Mouse (Mus musculus) adrenal gland, postnatal 36 days (tissue): ENCODE measurements around the gene Mmp25. TPM values are rescaled to one million over a fixed set of nuclear protein-coding genes. Genes with fewer than 3 reads are reported as not detected.
"Not testable (repeated sequence)": the region's sequence is repeated elsewhere in the genome, so short reads cannot be mapped to it uniquely, and the experiment has no call there.

Experiments
- DNase-seq, 2 experiments: peaks; one replicate each; pipeline ENCODE4 v3.0.0; 2021; ENCODE audit warnings: mixed read lengths in 1 of 2
- total RNA-seq, 2 experiments: library from RNA; stranded (reverse); gene quantifications; 2 replicates each; pipeline ENCODE4 v1.2.3; 2021

Mmp25 gene
- total RNA-seq, 2 experiments from 2014 or later, result 0.20 TPM

DNA sequence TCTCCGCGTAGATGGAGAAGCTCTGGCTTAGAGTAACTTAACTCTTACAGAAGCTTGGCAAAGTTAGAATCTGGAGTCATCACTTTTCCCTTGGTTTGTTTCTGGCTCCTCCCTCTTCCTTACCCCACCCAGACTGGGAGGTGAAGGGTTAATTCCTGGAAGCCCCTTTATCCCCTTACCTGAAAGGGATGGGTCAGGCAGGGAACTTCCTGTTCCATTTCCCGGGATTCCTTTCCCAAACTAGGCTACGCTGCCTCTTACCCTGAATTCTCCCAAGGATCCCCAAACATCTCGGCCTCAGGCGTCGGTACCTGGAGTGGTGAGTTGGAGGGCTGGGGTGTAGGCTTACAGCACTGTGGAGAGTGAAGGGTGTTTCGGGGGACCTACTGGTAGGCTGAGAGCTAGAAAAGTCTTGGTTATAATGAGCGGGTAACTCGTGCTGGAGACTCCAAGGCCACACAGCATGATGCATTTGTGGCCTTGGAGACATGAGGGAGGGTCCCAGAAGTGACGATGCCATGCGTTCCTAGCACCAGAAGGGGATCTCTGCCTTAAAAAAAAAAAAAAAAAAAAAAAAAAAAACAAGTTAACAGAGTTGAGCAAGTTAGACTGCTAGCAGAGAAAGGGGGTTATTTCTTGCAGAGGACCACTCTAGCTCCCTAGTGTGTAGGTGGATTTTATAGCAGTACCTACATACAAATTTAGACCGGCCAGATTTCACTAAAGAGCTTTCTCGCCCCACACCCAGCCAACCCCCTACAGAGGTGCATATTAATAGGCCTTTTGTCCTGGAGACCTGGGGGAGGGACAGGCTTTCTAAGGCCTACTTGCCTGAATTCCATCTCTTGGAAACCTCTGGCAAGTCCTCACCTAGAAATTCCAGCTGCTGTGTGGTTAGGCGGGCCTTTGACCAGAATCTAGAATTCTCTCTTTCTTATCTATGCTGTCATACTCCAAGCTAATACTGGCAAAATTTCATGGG lies 44.1 kb downstream of the Mmp25 start, which contains the start of gene Zscan10:
TSS of gene Zscan10 (plus strand) at position 216 of the 982 bp plus-strand sequence.
- no peak for DNase-seq

DNA sequence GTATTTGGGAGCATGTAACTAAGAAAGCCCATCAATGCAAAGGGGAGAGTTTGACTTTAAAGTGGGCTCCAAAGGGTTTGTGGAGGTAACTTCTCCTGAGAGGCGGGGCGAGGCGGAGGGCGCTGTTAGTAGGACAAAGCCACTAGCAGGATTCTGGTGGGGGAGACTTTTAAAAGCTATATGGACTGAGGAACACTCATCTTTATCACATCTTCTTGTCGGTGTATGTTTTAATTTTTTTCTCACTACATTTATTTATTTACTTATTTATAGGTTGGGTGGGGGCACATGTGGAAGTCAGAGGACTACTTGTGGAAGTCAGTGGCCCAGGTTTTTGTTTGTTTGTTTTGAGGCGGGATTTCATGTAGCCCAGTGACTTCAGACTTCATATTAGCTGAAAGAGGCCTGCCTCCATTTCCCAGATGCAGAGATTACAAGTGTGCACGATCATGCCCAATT lies 45.4 kb downstream of the Mmp25 start:
- no peak for DNase-seq

- peak; percentile 90 to 91 for DNase-seq
Observed at GRCm38 (mm10) chr17:23598582-23599552, 46.2 kb downstream of the Mmp25 start, which contains the start of gene Zfp13. Zfp13 (minus strand) TSS chr17:23599487.

- DNase-seq, result not testable (repeated sequence)
Observed at GRCm38 (mm10) chr17:23595139-23595538, 49.9 kb downstream of the Mmp25 start.

DNA sequence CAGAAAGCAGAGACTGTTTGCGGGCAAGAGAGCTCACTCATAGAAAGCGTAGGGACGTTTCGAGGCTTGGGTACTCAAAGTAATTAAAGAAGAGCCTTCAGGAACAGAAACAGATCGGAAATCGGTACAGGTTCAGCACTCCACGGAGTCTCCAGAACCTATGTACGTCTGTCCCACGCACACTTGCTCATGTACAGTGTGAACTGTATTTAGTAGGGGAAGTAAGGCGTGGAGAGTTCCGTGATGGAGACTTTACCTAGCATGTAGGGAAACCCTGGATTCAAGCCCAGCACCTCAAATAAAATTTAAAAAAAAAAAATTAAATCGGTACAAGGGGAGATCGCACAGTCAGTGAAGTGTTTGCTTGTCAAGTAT lies 52.2 kb downstream of the Mmp25 start:
- no peak for DNase-seq

- DNase-seq, result peak; percentile 97
Observed at GRCm38 (mm10) chr17:23592208-23592925, 52.7 kb downstream of the Mmp25 start.

GRCm38 (mm10) chr17:23587253-23587652 lies 57.8 kb downstream of the Mmp25 start:
- DNase-seq, result no peak

GRCm38 (mm10) chr17:23585721-23586491 lies 59.2 kb downstream of the Mmp25 start:
- peak; percentile 44 to 62 for DNase-seq

DNA sequence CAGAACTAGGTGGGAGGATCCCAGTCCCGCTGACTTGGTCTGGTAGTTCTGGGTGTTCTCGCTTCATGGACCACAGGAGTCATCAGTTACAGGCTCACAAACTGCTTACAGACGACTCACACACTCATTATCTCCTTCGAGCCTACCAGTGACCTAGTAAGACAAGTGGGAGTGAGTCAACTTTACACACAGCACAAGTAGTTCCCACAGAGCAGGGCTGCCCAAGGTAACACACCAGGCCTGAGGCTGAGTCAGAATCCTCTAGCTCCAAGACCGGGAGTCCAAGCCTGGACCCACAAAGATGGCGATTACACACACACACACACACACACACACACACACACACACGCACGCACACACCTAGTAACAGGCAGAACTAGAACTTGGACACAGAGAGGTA lies 60.3 kb downstream of the Mmp25 start:
- peak; percentile 56 to 57 for DNase-seq

Other genes starting within 250 kb of the Mmp25 start
- not detected for gene Vmn2r117, start 165.6 kb downstream of the Mmp25 start, total RNA-seq
- gene Zfp213, start 81.0 kb downstream of the Mmp25 start, total RNA-seq, result 10 to 100 TPM; 10.3 to 12.1 TPM
- 10 to 100 TPM in 1 of 2 experiments, 1 to 10 TPM in 1; 7.0 to 11.4 TPM for gene Zfp13, start 45.8 kb downstream of the Mmp25 start, total RNA-seq
- gene Zscan10, start 44.4 kb downstream of the Mmp25 start, total RNA-seq, result not detected
- not detected for gene Bicdl2, start 15.2 kb upstream of the Mmp25 start, total RNA-seq
- 100 to 1,000 TPM; 125 to 143 TPM for gene Hcfc1r1, start 28.3 kb upstream of the Mmp25 start, total RNA-seq
- 10 to 100 TPM; 28.6 to 30.3 TPM for gene Thoc6, start 28.6 kb upstream of the Mmp25 start, total RNA-seq
- 100 to 1,000 TPM; 116 to 301 TPM for gene Tnfrsf12a, start 32.2 kb upstream of the Mmp25 start, total RNA-seq
- not detected for gene Cldn6, start 34.0 kb upstream of the Mmp25 start, total RNA-seq
- gene Cldn9, start 38.7 kb upstream of the Mmp25 start, total RNA-seq, result not detected
- 10 to 100 TPM in 1 of 2 experiments, 1 to 10 TPM in 1; 7.7 to 23.0 TPM for gene 1520401A03Rik, start 77.5 kb upstream of the Mmp25 start, total RNA-seq
- gene Pkmyt1, start 81.1 kb upstream of the Mmp25 start, total RNA-seq, result 1 to 10 TPM; 4.0 to 5.6 TPM
- 10 to 100 TPM in 1 of 2 experiments, 1 to 10 TPM in 1; 9.9 to 13.9 TPM for gene Paqr4, start 95.6 kb upstream of the Mmp25 start, total RNA-seq
- not detected for gene Kremen2, start 100.6 kb upstream of the Mmp25 start, total RNA-seq
- 10 to 100 TPM; 60.2 to 61.4 TPM for gene Flywch1, start 126.3 kb upstream of the Mmp25 start, total RNA-seq
- 1 to 10 TPM; 6.9 to 8.8 TPM for gene Flywch2, start 140.8 kb upstream of the Mmp25 start, total RNA-seq
- 100 to 1,000 TPM; 435 to 589 TPM for gene Srrm2, start 145.3 kb upstream of the Mmp25 start, total RNA-seq
- gene Elob, start 183.9 kb upstream of the Mmp25 start, total RNA-seq, result 100 to 1,000 TPM; 400 to 416 TPM
- not detected for gene Prss33, start 190.8 kb upstream of the Mmp25 start, total RNA-seq
- gene Prss32, start 198.6 kb upstream of the Mmp25 start, total RNA-seq, result not detected
- gene Prss41, start 198.9 kb upstream of the Mmp25 start, total RNA-seq, result under 1 TPM; 0.36 to 0.89 TPM
- gene Prss21, start 222.8 kb upstream of the Mmp25 start, total RNA-seq, result not detected
- gene Dcpp1, start 235.6 kb upstream of the Mmp25 start, total RNA-seq, result not detected
- not detected for gene Dcpp2, start 235.6 kb upstream of the Mmp25 start, total RNA-seq